Mouse (Mus musculus) heart, postnatal 0 days (tissue): Measurements from ENCODE around the gene H2-Ke6.
A peak's percentile ranks its signal among the peaks of the same experiment; 100 is the strongest.

Experiments used
- CTCF ChIP-seq: IDR thresholded peaks from 2 replicates; pipeline ENCODE4 v1.5.1; 2016; ENCODE audit warnings: antibody characterized with exemption, control low read depth, low read depth
- EP300 ChIP-seq: IDR thresholded peaks from 2 replicates; pipeline ENCODE4 v1.6.1; 2016; ENCODE audit warnings: antibody characterized with exemption, low read depth

GRCm38 (mm10) chr17:34075271-34075670 is 47.4 kb upstream of the H2-Ke6 start:
- TF ChIP-seq EP300 (no peak), CTCF (peak; percentile 62)
